ENCODE assay signal across 35 mouse cellular contexts in genomic region chr10:7712506-7712905, GRCm38 (mm10).
"Had no signal": no experiment of that assay in that cellular context is flagged by ENCODE, and none has a peak within 500 bp of the region (broad histone marks: within the 10 kb centered on the region; RNA-seq: fewer than 3 reads in every experiment).

No protein-coding gene starts in this region.

- DNase-seq: heart, postnatal 10 days; heart, postnatal 14 days; heart, postnatal 36 days; heart, postnatal 4 days; kidney, adult 11 months; kidney, adult 18-20 months; kidney, adult 2 months; kidney, adult 8-10 months; kidney, adult 9 months; kidney, postnatal 10 days; kidney, postnatal 14 days; kidney, postnatal 25 days; kidney, postnatal 36 days; kidney, postnatal 4 days; layer of hippocampus, adult 9-11 months; layer of hippocampus, postnatal 36 days had no signal

- H3K27ac ChIP-seq: heart, embryonic 10.5 days; heart, embryonic 13.5 days; heart, embryonic 15.5 days; hindbrain, embryonic 10.5 days; hindbrain, embryonic 12.5 days; hindbrain, embryonic 13.5 days; hindbrain, embryonic 14.5 days; hindbrain, embryonic 15.5 days; hindbrain, postnatal 0 days; intestine, embryonic 15.5 days; kidney, embryonic 15.5 days; kidney, postnatal 0 days; layer of hippocampus, adult 2 months had no signal

- H3K4me3 ChIP-seq: heart, embryonic 10.5 days; heart, embryonic 12.5 days; heart, embryonic 13.5 days; heart, embryonic 15.5 days; hindbrain, embryonic 10.5 days; hindbrain, embryonic 12.5 days; hindbrain, embryonic 13.5 days; hindbrain, embryonic 15.5 days; intestine, embryonic 15.5 days; kidney, embryonic 15.5 days; layer of hippocampus, adult 2 months had no signal

- ATAC-seq: hindbrain, embryonic 16.5 days; hindbrain, postnatal 0 days; inflammation-experienced regulatory T-cells, adult 6 months; intestine, embryonic 15.5 days; intestine, embryonic 16.5 days; intestine, postnatal 0 days had no signal

- H3K4me2 ChIP-seq: heart, embryonic 11.5 days; heart, embryonic 12.5 days; heart, embryonic 13.5 days; heart, embryonic 15.5 days; hindbrain, embryonic 12.5 days; hindbrain, embryonic 13.5 days; hindbrain, embryonic 14.5 days; hindbrain, embryonic 15.5 days; intestine, embryonic 15.5 days; kidney, embryonic 15.5 days had no signal

- H3K4me1 ChIP-seq: heart, embryonic 10.5 days; heart, embryonic 12.5 days; heart, embryonic 13.5 days; heart, embryonic 15.5 days; hindbrain, embryonic 10.5 days; hindbrain, embryonic 12.5 days; hindbrain, embryonic 13.5 days; hindbrain, embryonic 15.5 days; intestine, embryonic 15.5 days; kidney, embryonic 15.5 days had no signal

- H3K9ac ChIP-seq: heart, embryonic 12.5 days; heart, embryonic 13.5 days; heart, embryonic 15.5 days; hindbrain, embryonic 12.5 days; hindbrain, embryonic 13.5 days; hindbrain, embryonic 14.5 days; hindbrain, embryonic 15.5 days; intestine, embryonic 15.5 days; kidney, embryonic 15.5 days had no signal

- H3K9me3 ChIP-seq: heart, embryonic 10.5 days; heart, embryonic 12.5 days; heart, embryonic 13.5 days; heart, embryonic 15.5 days; hindbrain, embryonic 10.5 days; hindbrain, embryonic 12.5 days; hindbrain, embryonic 13.5 days; hindbrain, embryonic 15.5 days; intestine, embryonic 15.5 days; kidney, embryonic 15.5 days had no signal

- H3K27me3 ChIP-seq: heart, embryonic 12.5 days; heart, embryonic 13.5 days; heart, embryonic 15.5 days; hindbrain, embryonic 12.5 days; hindbrain, embryonic 13.5 days; hindbrain, embryonic 15.5 days; intestine, embryonic 15.5 days; kidney, embryonic 15.5 days had no signal
